Mouse (Mus musculus) forebrain, embryonic 16.5 days (tissue): ENCODE measurements around the gene Tmem230. TPM values are rescaled to one million over a fixed set of nuclear protein-coding genes. Genes with fewer than 3 reads are reported as not detected.
"Not testable (repeated sequence)": the region's sequence is repeated elsewhere in the genome, so short reads cannot be mapped to it uniquely, and the experiment has no call there.

Experiments
- ATAC-seq: fragments of 200-750 bp; cut with Nextera tagmentation; 2 replicates; pipeline ENCODE4 v1.8.0; 2017; ENCODE audit warnings: mild to moderate bottlenecking, moderate library complexity
- H3K27ac ChIP-seq: fragments of 300-500 bp; sonication (generic); 2 replicates; pipeline ENCODE4 v1.5.1; 2014; ENCODE audit warnings: low read length, control low read depth
- H3K27me3 ChIP-seq: fragments of 300-500 bp; sonication (generic); replicated peaks from 2 replicates; pipeline ENCODE4 v1.6.1; 2014; ENCODE audit warnings: low read length; ENCODE audit not compliant: control insufficient read depth, insufficient read depth
- H3K36me3 ChIP-seq: fragments of 300-500 bp; sonication (generic); 2 replicates; pipeline ENCODE4 v1.6.1; 2014; ENCODE audit not compliant: control insufficient read depth, insufficient read depth
- H3K4me1 ChIP-seq: fragments of 300-500 bp; sonication (generic); replicated peaks from 2 replicates; pipeline ENCODE4 v1.6.1; 2014; ENCODE audit warnings: low read length; ENCODE audit not compliant: control insufficient read depth, insufficient read depth
- H3K4me2 ChIP-seq: fragments of 300-500 bp; sonication (generic); 2 replicates; pipeline ENCODE4 v1.6.1; 2014; ENCODE audit warnings: mild to moderate bottlenecking, low read length, control low read depth
- H3K4me3 ChIP-seq: fragments of 300-500 bp; sonication (generic); replicated peaks from 2 replicates; pipeline ENCODE4 v1.5.1; 2014; ENCODE audit warnings: mild to moderate bottlenecking, low read length, control low read depth
- H3K9ac ChIP-seq: fragments of 300-500 bp; sonication (generic); replicated peaks from 2 replicates; pipeline ENCODE4 v1.6.1; 2014; ENCODE audit warnings: low read depth, low read length, control low read depth
- H3K9me3 ChIP-seq: fragments of 300-500 bp; sonication (generic); 2 replicates; pipeline ENCODE4 v1.6.1; 2016; ENCODE audit warnings: low read length; ENCODE audit not compliant: control insufficient read depth
- WGBS: fragments of 180-500 bp; shearing (Covaris S2); extraction: QIAGEN DNeasy Blood & Tissue Kit; methylation state at CpG from one replicate; pipeline ENCODE4 v1.1.7; 2014; 5-methylcytosine and 5-hydroxymethylcytosine counted together
- polyA plus RNA-seq: library from polyadenylated mRNA; unstranded; fragments of >200 nt; fragmentation: Nextera tagmentation; extraction: Ambion mirVana; gene quantifications from 2 replicates; pipeline ENCODE4 v1.2.1, GENCODE M21; 2015

The Tmem230 gene
- polyA plus RNA-seq, 1 experiment from 2014 or later = 43.4 TPM

DNA sequence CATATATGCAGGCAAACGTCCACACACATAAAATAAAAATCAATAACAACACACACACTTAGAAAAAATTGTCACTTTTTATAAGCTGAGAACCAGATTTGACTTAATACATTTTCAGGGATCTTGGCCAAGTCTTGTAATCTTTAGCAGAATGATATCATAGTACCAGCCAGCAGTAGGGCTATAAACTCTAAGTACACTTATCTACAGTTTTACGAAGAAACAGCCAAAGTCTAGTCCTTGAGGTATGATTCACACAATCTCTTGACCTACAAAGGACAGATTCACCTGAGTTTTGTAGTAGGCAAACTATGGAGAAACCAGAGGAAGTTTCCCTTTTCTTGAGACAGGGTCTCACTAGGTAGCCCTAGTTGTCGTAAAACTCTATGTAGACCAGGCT, 8.2 kb downstream of the Tmem230 start:
- not testable (repeated sequence) for H3K9ac ChIP-seq, H3K4me3 ChIP-seq, H3K4me2 ChIP-seq, ATAC-seq, H3K27me3 ChIP-seq, H3K4me1 ChIP-seq, H3K9me3 ChIP-seq, H3K36me3 ChIP-seq, H3K27ac ChIP-seq
- WGBS = 87% methylated on average over 3 of the region's 3 CpGs

DNA sequence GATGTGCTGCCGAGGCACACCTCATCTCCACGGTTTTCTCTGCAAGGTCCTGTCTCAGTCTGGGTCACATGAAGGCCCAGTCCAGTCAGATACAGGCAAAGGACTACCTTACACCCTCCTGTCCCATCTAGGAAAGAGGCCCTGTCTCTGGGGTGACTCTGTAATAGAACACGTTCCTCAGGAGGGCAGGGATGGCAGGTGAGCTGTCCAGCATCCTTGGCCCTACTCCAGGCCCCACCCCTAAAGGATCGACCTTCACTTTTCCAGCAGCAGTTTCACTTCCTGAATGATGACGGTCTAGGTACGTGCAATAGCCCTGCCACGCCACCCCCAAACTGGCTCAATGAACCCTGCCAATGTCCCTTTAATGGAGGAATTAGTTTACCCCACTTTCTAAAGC, 11.6 kb downstream of the Tmem230 start:
- H3K9ac ChIP-seq = no peak overlapping the region
- no peak for ATAC-seq
- H3K4me1 ChIP-seq = no peaks in the 10 kb centered on the region
- H3K4me3 ChIP-seq = no peak overlapping the region
- H3K27ac ChIP-seq = no peak overlapping the region
- no peak overlapping the region for H3K4me2 ChIP-seq
- H3K27me3 ChIP-seq = no peaks in the 10 kb centered on the region
- 79% methylated on average over 7 of the region's 7 CpGs for WGBS
- H3K9me3 ChIP-seq = no peaks in the 10 kb centered on the region
- no peaks in the 10 kb centered on the region for H3K36me3 ChIP-seq

- Histone ChIP-seq H3K27ac (no peak overlapping the region), H3K4me3 (no peak overlapping the region), H3K9ac (no peak overlapping the region), H3K4me1 (no peaks in the 10 kb centered on the region), H3K27me3 (no peaks in the 10 kb centered on the region), H3K4me2 (no peak overlapping the region), H3K9me3 (no peaks in the 10 kb centered on the region), H3K36me3 (no peaks in the 10 kb centered on the region)
- WGBS = 55% methylated on average over 2 of the region's 2 CpGs
- ATAC-seq = no peak
These were observed 12.3 kb downstream of the Tmem230 start for GRCm38 (mm10) chr2:132235291-132235690.

DNA sequence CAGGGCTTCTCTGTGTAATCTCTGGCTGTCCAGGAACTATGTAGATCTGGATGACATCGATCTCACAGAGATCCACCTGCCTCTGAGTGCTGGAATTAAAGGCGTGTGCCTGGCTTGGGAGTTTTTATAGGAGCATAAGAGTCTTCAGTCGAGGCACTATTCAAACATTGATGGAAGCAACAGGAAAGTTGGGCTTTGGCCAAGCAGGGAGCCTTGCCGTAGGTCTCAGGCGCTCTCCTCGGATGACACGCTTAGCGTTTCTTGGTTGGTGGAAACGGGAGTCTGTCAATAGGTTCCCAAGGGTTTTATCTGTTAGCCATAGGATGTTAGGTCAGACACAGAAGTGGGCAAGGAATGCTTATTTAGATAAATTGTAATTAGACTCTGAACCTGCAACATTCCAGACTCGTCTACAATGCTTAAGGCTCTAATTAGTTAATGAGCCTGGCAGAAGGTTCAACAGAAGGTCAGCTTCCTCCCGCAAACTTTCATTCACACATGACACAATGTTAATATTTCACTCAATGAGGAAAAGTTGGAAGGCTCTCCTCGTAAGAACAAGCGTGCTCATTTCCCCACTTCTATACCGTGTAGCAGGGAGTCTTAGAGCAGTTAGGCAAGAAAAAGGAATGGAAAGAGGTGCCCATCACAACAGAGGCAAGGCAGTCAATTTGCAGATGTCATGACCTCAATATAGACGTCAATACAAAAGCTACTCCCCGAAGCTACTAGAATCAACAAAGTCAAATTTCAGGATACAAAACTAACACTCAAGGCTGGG, 13.4 kb downstream of the Tmem230 start:
- Histone ChIP-seq H3K36me3 (no peaks in the 10 kb centered on the region), H3K4me2 (no peak overlapping the region), H3K27me3 (no peaks in the 10 kb centered on the region), H3K9ac (no peak overlapping the region), H3K4me3 (no peak overlapping the region), H3K9me3 (no peaks in the 10 kb centered on the region), H3K4me1 (no peaks in the 10 kb centered on the region), H3K27ac (no peak overlapping the region)
- WGBS = 60% methylated on average over 16 of the region's 16 CpGs
- ATAC-seq = no peak

- Histone ChIP-seq H3K9me3 (no peaks in the 10 kb centered on the region), H3K9ac (no peak overlapping the region), H3K27ac (no peak overlapping the region), H3K4me3 (no peak overlapping the region), H3K4me1 (no peaks in the 10 kb centered on the region), H3K36me3 (no peaks in the 10 kb centered on the region), H3K27me3 (no peaks in the 10 kb centered on the region), H3K4me2 (no peak overlapping the region)
- ATAC-seq = no peak
- 66% methylated on average over 3 of the region's 3 CpGs for WGBS
These were observed 15.1 kb downstream of the Tmem230 start for GRCm38 (mm10) chr2:132232413-132232945.

DNA sequence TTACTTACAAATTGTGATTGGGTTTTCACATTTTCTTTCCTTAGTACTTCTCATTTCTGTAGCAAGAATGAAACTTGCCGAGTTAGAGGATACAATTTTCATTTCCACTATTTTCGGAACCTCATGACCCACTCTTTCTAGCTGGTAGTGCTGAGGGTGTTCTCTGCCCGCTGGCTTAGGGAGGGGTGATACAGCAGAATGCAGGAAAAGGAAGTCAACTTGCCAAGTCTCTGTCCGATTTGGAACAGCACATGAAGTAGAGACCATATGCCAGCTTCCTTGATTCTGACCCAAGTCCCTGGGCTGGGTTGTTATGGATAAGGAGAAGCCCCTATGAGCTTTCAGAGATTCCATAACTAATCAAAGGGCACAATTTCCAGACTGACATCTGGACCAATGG, 23.2 kb downstream of the Tmem230 start:
- Histone ChIP-seq H3K27me3 (no peaks in the 10 kb centered on the region), H3K9me3 (no peaks in the 10 kb centered on the region), H3K4me3 (no peak overlapping the region), H3K36me3 (no peaks in the 10 kb centered on the region), H3K4me2 (no peak overlapping the region), H3K9ac (no peak overlapping the region), H3K4me1 (no peaks in the 10 kb centered on the region), H3K27ac (no peak overlapping the region)
- 77% methylated on average over 4 of the region's 4 CpGs for WGBS
- no peak for ATAC-seq

DNA sequence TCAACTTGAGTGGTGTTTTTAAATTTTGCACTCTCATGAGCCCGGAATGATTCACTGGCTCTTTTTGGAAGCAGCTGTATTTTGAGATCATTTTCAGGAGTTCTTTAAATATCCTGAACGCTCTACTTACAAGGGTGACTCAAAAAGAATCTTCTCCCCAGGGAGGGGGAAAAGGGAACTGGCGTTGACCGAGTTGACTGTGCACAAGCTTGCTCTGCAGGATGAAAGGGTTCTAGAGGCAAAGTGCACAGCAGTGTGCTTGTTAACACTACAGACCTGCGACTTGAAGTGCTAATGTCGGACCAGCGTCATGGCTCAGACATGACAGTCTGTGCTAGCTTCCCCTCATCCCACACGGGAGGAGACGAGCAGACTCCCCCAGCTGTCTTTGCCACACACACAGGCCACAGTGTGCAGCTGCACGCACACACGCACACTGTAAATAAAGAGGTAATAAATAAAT, 26.0 kb downstream of the Tmem230 start:
- no peaks in the 10 kb centered on the region for H3K27me3 ChIP-seq
- H3K9me3 ChIP-seq = no peaks in the 10 kb centered on the region
- H3K4me2 ChIP-seq = no peak overlapping the region
- ATAC-seq = no peak
- H3K36me3 ChIP-seq = no peaks in the 10 kb centered on the region
- 73% methylated on average over 11 of the region's 11 CpGs for WGBS
- H3K4me1 ChIP-seq = no peaks in the 10 kb centered on the region
- H3K9ac ChIP-seq = no peak overlapping the region
- H3K4me3 ChIP-seq = no peak overlapping the region
- H3K27ac ChIP-seq = no peak overlapping the region

GRCm38 (mm10) chr2:132211995-132212656, 35.5 kb downstream of the Tmem230 start:
- Histone ChIP-seq H3K9ac (no peak overlapping the region), H3K4me3 (no peak overlapping the region), H3K4me2 (no peak overlapping the region), H3K27ac (no peak overlapping the region), H3K36me3 (no peaks in the 10 kb centered on the region), H3K27me3 (no peaks in the 10 kb centered on the region), H3K9me3 (no peaks in the 10 kb centered on the region), H3K4me1 (no peaks in the 10 kb centered on the region)
- WGBS = 89% methylated on average over 5 of the region's 5 CpGs
- no peak for ATAC-seq

DNA sequence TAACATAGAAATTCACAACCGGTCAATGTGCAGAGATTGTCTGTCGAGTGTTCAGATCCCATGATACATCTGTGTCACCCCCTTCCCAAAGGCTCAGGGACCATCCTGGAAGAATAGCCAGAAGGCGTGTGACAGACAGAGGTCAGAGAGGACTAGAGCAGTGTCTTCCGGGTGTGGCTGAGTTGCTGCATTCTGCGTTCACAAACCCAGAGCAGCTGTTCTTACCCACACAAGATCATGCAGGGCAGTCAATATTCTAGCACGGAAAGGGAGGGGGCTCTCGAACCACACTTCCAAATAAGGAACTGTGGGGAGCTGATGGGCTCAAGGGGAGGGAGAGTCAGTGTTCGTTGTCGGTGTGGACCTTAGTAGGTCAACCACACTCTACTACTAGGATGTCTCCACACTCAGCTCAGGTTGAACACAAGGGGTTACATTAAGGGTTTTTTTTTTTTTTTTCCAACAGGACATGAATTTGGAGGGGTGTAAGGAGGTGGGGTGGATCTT, 36.7 kb downstream of the Tmem230 start:
- Histone ChIP-seq H3K36me3 (no peaks in the 10 kb centered on the region), H3K9ac (no peak overlapping the region), H3K4me3 (no peak overlapping the region), H3K4me1 (no peaks in the 10 kb centered on the region), H3K9me3 (no peaks in the 10 kb centered on the region), H3K4me2 (no peak overlapping the region), H3K27ac (no peak overlapping the region), H3K27me3 (no peaks in the 10 kb centered on the region)
- WGBS = 90% methylated on average over 9 of the region's 9 CpGs
- ATAC-seq = no peak
